Mouse (Mus musculus) heart, embryonic 13.5 days (tissue): ENCODE data around the gene Snx29. TPM values are rescaled to one million over a fixed set of nuclear protein-coding genes. Genes with fewer than 3 reads are reported as not detected.
A peak's percentile ranks its signal among the peaks of the same experiment; 100 is the strongest.
"Not testable (repeated sequence)": the region's sequence is repeated elsewhere in the genome, so short reads cannot be mapped to it uniquely, and the experiment has no call there.

Experiments
- ATAC-seq: fragments of 200-750 bp; cut with Nextera tagmentation; 2 replicates; pipeline ENCODE4 v1.8.0; 2017; ENCODE audit warnings: moderate TSS enrichment; ENCODE audit not compliant: insufficient number of reproducible peaks, low FRiP score, low TSS enrichment; ENCODE audit errors: extremely low read depth
- H3K27ac ChIP-seq: fragments of 300-500 bp; sonication (generic); replicated peaks from 2 replicates; pipeline ENCODE4 v1.5.1; 2015; ENCODE audit warnings: moderate library complexity, mild to moderate bottlenecking, inconsistent platforms
- H3K27me3 ChIP-seq: fragments of 300-500 bp; sonication (generic); replicated peaks from 2 replicates; pipeline ENCODE4 v1.6.1; 2015; ENCODE audit warnings: mild to moderate bottlenecking, inconsistent platforms
- H3K36me3 ChIP-seq: fragments of 300-500 bp; sonication (generic); 2 replicates; pipeline ENCODE4 v1.6.1; 2015; ENCODE audit warnings: mild to moderate bottlenecking, inconsistent platforms
- H3K4me1 ChIP-seq: fragments of 300-500 bp; sonication (generic); 2 replicates; pipeline ENCODE4 v1.6.1; 2015; ENCODE audit warnings: inconsistent platforms
- H3K4me2 ChIP-seq: fragments of 300-500 bp; sonication (generic); 2 replicates; pipeline ENCODE4 v1.6.1; 2015; ENCODE audit warnings: inconsistent platforms, mild to moderate bottlenecking, moderate library complexity
- H3K4me3 ChIP-seq: fragments of 300-500 bp; sonication (generic); 2 replicates; pipeline ENCODE4 v1.5.1; 2015; ENCODE audit warnings: moderate library complexity, mild to moderate bottlenecking, inconsistent platforms
- H3K9ac ChIP-seq: fragments of 300-500 bp; sonication (generic); 2 replicates; pipeline ENCODE4 v1.6.1; 2015; ENCODE audit warnings: inconsistent platforms, mild to moderate bottlenecking, moderate library complexity
- H3K9me3 ChIP-seq: fragments of 300-500 bp; sonication (generic); 2 replicates; pipeline ENCODE4 v1.6.1; 2016; ENCODE audit warnings: inconsistent platforms
- WGBS: fragments of 180-500 bp; shearing (Covaris S2); methylation state at CpG from one replicate; pipeline ENCODE4 v1.1.7; 2015; ENCODE audit warnings: mixed read lengths; 5-methylcytosine and 5-hydroxymethylcytosine counted together
- polyA plus RNA-seq: library from polyadenylated mRNA; unstranded; fragments of >200 nt; fragmentation: Nextera tagmentation; extraction: Ambion mirVana; gene quantifications from 2 replicates; pipeline ENCODE4 v1.2.1, GENCODE M21; 2015

Snx29 gene
- polyA plus RNA-seq: 6.0 and 7.4 TPM in 2 replicates

DNA sequence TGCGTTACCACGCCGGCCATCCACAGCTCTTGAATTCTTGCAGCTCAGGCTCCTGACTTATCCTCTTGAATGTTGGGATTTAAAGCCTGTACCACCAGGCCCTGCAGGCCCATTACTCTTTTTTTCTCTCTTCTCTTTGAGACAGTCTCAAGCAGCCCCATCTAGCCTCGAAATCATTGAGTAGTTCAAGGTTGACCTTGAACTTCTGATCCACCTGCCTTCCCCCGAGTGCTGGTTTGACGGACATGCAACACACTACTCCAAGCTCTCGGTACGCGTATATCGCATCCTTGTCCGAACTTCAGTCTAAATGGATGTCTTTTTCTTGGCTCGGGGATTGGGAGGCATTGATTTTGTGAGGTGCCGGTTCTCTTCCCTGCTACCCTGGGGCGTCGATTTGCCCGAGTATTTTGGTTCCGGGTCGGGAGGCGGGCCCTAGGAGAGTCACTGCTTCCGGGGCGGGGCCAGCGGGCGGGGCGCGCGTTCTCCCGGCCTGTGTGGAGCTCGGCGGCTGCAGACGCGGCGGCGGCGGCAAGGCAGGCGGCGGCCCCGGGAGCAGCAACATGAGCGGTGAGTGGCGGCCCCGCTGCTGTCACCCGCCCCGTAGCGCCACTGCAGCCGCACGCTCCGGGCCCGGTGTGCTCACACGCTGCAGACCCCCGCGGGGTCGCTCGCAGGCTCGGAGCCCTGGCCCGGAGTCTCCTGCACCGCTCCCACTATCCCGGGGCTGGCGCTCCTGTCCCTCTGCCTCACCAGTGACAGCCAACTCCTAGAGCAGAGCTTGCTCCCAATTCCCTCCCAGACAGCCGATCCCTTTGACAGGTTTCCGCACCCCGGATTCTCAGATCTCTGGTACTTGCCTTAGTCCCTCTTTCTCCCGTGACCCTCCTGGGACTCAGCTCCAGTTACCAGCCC lies at the start of gene Snx29:
Gene Snx29, plus strand, starts transcription at position 500 of the 915 bp plus-strand sequence.
- H3K27me3 ChIP-seq: no peaks in the 10 kb centered on the region
- peaks cover 16% of the 10 kb centered on the region for H3K4me1 ChIP-seq
- H3K4me2 ChIP-seq: peak within 1 kb of the TSS; percentile 99
- H3K4me3 ChIP-seq: peak within 1 kb of the TSS; percentile 90
- peak within 1 kb of the TSS; percentile 89 for H3K27ac ChIP-seq
- H3K9me3 ChIP-seq: no peaks in the 10 kb centered on the region
- H3K36me3 ChIP-seq: no peaks in the 10 kb centered on the region
- peak within 1 kb of the TSS; percentile 95 for H3K9ac ChIP-seq
- peak; percentile 88 for ATAC-seq
- WGBS: 4% methylated on average over 56 of the region's 61 CpGs

DNA sequence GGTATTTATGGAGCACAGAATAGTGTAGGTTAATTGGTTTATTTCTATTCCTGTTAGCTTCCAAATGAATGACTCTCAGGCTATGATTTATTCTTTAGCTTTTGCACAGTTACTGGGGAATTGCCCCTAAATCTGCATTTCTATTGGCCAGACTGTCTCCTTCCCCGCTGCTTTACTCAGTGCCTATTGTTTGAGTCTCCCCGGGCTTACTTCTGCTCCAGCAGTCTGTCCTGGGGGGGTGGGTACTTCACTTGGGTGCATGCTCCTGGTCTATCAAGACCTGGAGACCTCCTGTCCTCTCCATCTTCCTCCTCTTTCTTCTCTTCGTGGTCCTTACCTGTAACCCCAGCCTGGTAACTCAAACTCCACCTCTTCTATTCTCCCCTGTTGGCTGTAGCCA lies 45.8 kb upstream of the Snx29 start:
- Histone ChIP-seq H3K4me1 (no peaks in the 10 kb centered on the region), H3K9ac (no peak overlapping the region), H3K36me3 (no peaks in the 10 kb centered on the region), H3K4me3 (no peak overlapping the region), H3K4me2 (no peak overlapping the region), H3K9me3 (no peaks in the 10 kb centered on the region), H3K27me3 (no peaks in the 10 kb centered on the region), H3K27ac (no peak overlapping the region)
- WGBS: 55% methylated on average over 3 of the region's 3 CpGs
- no peak; the same call in 1 of the 2 replicates for ATAC-seq

DNA sequence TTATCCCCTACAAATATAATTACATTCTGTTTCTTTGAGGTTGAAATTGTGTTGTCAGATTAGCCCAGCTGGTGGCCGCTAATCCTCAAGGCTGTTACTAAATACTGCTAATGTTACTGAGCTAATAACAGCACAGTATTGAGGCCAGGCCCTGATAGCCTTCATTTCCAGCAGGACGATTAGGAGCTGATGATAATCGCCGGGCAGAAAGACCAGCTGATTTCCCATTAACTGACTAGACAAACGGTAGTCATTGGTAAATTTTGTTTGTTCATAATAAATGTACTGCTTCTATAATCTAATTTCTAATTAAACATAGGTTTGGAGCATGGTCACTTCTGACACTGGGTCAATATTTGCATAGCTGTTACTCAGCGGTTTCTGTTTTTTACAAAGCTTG lies 43.9 kb upstream of the Snx29 start:
- Histone ChIP-seq H3K4me2 (no peak overlapping the region), H3K27me3 (no peaks in the 10 kb centered on the region), H3K4me1 (no peaks in the 10 kb centered on the region), H3K36me3 (no peaks in the 10 kb centered on the region), H3K9ac (no peak overlapping the region), H3K27ac (no peak overlapping the region), H3K4me3 (no peak overlapping the region), H3K9me3 (no peaks in the 10 kb centered on the region)
- WGBS: 71% methylated on average over 6 of the region's 6 CpGs
- no peak for ATAC-seq

DNA sequence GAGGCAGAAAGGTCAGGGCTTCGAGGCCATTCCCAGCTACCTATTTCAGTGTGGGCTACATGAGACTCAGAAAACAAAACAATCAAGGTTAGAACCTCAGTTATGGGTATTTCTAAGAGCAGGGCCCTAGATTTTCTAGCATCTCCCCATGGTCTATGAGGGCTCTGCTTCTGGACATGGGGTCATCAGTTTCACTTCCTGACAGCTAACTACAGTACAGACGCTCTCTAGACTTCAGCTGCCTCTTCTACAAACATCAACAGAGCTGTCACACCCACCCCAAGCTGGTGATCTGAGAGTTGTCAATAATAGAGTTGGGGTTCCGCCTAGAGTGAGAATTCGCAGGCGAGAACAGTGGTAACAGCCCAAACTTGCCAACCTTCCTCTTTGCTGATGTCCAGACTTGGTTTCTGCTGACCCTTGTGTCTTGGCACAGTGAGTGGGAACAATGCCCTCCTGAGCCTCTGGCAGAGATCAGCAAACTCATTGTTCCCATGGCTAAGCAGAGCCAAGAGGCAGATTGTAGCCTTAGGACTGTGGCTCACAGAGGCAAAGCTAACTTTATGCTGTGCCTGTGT lies 40.0 kb upstream of the Snx29 start:
- H3K9ac ChIP-seq: no peak overlapping the region
- H3K27ac ChIP-seq: no peak overlapping the region
- ATAC-seq: no peak
- H3K4me3 ChIP-seq: no peak overlapping the region
- no peaks in the 10 kb centered on the region for H3K36me3 ChIP-seq
- no peaks in the 10 kb centered on the region for H3K27me3 ChIP-seq
- no peak overlapping the region for H3K4me2 ChIP-seq
- 71% methylated on average over 5 of the region's 5 CpGs for WGBS
- no peaks in the 10 kb centered on the region for H3K4me1 ChIP-seq
- H3K9me3 ChIP-seq: no peaks in the 10 kb centered on the region

DNA sequence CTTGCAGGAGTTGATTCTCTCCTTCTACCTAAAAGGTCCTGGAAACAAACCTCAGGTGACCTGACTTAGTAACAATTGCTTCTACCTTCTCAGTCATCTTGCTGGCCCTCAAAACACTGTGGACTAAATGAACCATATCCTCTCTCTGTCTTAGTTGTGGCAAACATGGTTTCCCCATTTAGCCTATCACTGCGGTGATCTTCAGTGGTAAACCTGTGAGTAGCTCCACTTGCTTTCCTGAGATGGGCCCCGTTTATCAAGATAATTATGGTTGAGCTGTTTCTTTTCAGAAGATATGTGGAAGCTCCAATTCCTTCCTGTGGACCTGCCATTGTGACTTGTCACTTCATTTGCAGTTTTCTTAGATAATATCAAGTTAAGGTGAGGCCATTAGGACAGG lies 37.8 kb upstream of the Snx29 start:
- no peak overlapping the region for H3K9ac ChIP-seq
- no peaks in the 10 kb centered on the region for H3K27me3 ChIP-seq
- no peaks in the 10 kb centered on the region for H3K4me1 ChIP-seq
- H3K4me2 ChIP-seq: no peak overlapping the region
- H3K36me3 ChIP-seq: no peaks in the 10 kb centered on the region
- H3K9me3 ChIP-seq: peaks cover 17% of the 10 kb centered on the region; the same call in 1 of the 2 replicates
- no peak for ATAC-seq
- no peak overlapping the region for H3K27ac ChIP-seq
- no peak overlapping the region for H3K4me3 ChIP-seq
- WGBS: 81% methylated on average over 2 of the region's 2 CpGs

DNA sequence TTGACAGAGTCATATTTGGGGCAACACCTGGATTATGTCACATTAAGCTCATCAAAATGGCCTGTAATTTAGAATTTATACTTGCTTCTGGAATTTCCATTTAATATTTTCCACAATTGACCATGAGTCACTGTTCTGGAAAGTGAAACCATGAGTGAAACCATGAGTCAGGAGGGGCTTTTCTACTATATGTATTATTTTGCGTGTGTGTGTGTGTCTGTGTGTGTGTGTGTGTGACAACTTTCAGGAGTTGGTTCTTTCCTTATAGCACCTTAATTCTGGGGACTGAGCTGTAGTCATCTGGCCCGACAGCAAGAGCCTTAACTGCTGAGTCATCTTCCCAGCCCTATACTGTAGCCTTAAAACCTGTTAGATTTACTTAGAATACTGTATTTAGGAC lies 36.8 kb upstream of the Snx29 start:
- ATAC-seq: no peak
- WGBS: 67% methylated on average over 2 of the region's 2 CpGs

DNA sequence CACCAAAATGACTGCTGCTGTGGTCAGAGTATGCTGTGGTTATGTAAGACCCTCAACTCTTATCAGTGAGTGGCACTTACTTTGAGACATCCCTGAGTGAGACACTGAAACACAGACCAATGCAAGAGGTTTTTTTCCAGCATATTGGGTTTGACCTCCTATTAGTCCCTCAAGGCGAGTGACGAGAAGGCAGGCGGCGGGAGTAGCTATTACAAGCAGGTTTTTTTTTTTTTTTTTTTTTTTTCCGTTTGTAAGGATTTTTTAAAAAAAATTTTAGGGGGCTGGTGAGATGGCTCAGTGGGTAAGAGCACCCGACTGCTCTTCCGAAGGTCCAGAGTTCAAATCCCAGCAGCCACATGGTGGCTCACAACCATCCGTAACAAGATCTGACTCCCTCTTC lies 33.8 kb upstream of the Snx29 start:
- not testable (repeated sequence) for H3K9ac ChIP-seq, H3K27me3 ChIP-seq, H3K4me2 ChIP-seq, H3K4me3 ChIP-seq, H3K4me1 ChIP-seq, ATAC-seq, H3K36me3 ChIP-seq, H3K27ac ChIP-seq
- WGBS: 90% methylated on average over 8 of the region's 8 CpGs
- H3K9me3 ChIP-seq: peaks cover 26% of the 10 kb centered on the region; the same call in 1 of the 2 replicates

More for the DNA sequence above, 36.8 kb upstream of the Snx29 start:
- H3K4me2 ChIP-seq: no peak overlapping the region
- no peaks in the 10 kb centered on the region for H3K27me3 ChIP-seq
- no peaks in the 10 kb centered on the region for H3K4me1 ChIP-seq
- peaks cover 26% of the 10 kb centered on the region; the same call in 1 of the 2 replicates for H3K9me3 ChIP-seq
- no peak overlapping the region for H3K9ac ChIP-seq
- H3K4me3 ChIP-seq: no peak overlapping the region
- no peaks in the 10 kb centered on the region for H3K36me3 ChIP-seq
- H3K27ac ChIP-seq: no peak overlapping the region

DNA sequence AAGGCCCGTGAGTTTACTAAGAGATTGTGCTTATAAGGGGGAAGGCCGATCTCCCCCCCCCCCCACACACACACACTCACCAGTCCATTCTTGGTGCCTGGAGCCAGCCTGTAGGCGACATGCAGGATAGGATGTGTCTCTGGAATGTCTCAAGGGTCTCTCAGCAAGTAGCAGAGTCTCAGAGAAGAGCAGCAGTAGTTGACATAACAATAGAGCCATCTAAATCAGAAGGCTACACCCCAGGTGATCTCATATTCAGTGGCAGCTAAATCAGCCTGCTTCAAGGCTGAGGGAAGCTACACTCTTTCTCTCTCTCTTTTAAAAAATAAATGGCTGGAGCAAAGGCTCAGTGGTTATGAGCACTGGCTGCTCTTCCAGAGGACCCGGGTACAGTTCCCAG lies 27.1 kb upstream of the Snx29 start:
- H3K9ac ChIP-seq, H3K4me1 ChIP-seq, H3K36me3 ChIP-seq, ATAC-seq, H3K4me3 ChIP-seq, H3K9me3 ChIP-seq, H3K27ac ChIP-seq, H3K4me2 ChIP-seq, H3K27me3 ChIP-seq: not testable (repeated sequence)
- 74% methylated on average over 4 of the region's 4 CpGs for WGBS

DNA sequence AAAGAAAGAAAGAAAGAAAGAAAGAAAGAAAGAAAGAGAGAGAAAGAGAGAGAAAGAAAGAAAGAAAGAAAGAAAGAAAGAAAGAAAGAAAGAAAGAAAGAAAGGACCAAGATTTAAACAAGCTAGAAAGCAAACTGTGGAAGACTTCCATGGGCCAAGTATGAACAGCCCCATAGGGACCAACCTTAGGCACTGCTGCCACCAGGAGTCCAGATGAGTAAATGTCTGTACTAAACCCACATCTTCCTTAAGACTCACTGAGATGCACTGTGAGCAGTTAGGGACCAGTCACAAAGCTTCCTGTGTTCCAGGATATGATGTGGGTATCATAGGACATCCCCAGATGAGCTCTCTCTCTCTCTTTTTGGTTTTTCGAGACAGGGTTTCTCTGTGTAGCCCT lies 25.0 kb upstream of the Snx29 start:
- 44% methylated on average over 1 of the region's 1 CpGs for whole genome bisulfite sequencing
- not testable (repeated sequence) for H3K9me3 ChIP-seq, H3K27me3 ChIP-seq, H3K9ac ChIP-seq, H3K4me3 ChIP-seq, H3K4me1 ChIP-seq, H3K4me2 ChIP-seq, H3K27ac ChIP-seq, H3K36me3 ChIP-seq, ATAC-seq

DNA sequence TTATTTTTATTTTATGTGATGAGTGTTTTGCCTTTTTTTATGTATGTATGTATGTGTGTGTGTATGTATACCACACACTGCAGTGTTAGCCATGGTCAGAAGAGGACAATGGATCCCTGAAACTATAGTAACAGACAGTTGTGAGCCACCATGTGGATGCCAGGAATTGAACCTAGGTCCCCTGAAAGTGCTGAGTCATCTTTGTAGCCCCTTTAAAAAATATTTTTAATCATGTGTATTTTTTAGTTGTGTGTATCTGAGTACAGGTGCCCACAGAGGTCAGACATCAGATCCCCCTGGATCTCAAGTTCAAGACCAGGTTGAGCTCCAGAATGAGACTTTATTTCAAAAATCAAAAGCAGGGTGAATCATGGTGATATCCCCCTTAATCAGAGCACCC lies 19.0 kb upstream of the Snx29 start:
- Histone ChIP-seq H3K4me2 (no peak overlapping the region), H3K36me3 (no peaks in the 10 kb centered on the region), H3K4me1 (no peaks in the 10 kb centered on the region), H3K27me3 (no peaks in the 10 kb centered on the region), H3K27ac (no peak overlapping the region), H3K9me3 (no peaks in the 10 kb centered on the region), H3K9ac (no peak overlapping the region), H3K4me3 (no peak overlapping the region)
- no peak for ATAC-seq

DNA sequence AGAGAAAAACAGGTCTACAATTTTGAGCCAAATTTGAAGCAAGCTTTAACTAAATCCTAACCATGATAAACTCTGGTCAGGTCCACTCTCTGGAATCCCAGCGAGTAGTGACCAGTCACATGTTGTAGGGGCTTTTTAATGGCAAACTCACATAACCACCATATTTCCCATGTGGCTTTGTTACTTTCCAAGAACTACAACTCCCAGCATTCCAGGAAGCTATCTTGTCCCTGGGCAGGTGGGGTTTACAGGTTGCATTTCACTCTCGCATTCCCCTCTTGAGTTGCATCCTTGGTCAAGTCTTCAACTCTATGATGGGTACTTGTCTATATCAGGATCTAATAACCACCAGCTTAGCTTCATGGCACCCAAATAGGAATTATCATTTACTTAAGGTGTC lies 17.2 kb upstream of the Snx29 start:
- H3K27me3 ChIP-seq: no peaks in the 10 kb centered on the region
- no peaks in the 10 kb centered on the region for H3K36me3 ChIP-seq
- 0 out of 2 replicates have a peak, but pooled peaks cover 2% of the 10 kb centered on the region for H3K4me1 ChIP-seq
- no peak overlapping the region for H3K9ac ChIP-seq
- no peak overlapping the region for H3K4me2 ChIP-seq
- 72% methylated on average over 2 of the region's 2 CpGs for WGBS
- no peak overlapping the region for H3K27ac ChIP-seq
- no peaks in the 10 kb centered on the region for H3K9me3 ChIP-seq
- no peak for ATAC-seq
- no peak overlapping the region for H3K4me3 ChIP-seq

DNA sequence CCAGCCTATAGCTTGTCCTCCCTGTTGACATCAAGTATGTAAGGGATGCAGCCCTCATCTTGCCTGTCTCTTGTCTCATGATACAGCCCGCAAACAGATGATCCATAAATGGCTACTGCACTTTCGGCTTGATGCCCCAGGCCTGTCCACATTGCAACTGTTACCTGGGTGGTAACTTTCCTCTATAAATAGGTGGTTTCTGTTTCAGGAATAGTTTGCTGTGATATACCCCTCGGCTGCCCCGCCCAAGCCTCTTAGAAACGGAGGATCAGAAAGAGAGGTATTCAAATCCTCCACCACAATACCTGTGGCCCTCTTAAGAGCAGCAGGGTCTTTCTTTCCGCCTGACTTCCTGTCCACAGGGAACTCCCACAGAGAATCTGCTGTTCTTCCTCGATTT lies 9.2 kb upstream of the Snx29 start, which contains the start of gene Tnfrsf17:
Gene Tnfrsf17, plus strand, starts transcription at position 301 of the 400 bp plus-strand sequence.
- 61% methylated on average over 7 of the region's 7 CpGs for WGBS
- Histone ChIP-seq H3K4me3 (no peak within 1 kb of the TSS), H3K9ac (no peak within 1 kb of the TSS), H3K4me2 (no peak within 1 kb of the TSS), H3K27ac (no peak within 1 kb of the TSS), H3K4me1 (peaks cover 12% of the 10 kb centered on the region), H3K9me3 (no peaks in the 10 kb centered on the region), H3K27me3 (no peaks in the 10 kb centered on the region), H3K36me3 (no peaks in the 10 kb centered on the region)
- ATAC-seq: no peak
